Mouse (Mus musculus): Measurements from ENCODE around the gene Adra2c. TPM values are rescaled to one million over a fixed set of nuclear protein-coding genes. Genes with fewer than 3 reads are reported as not detected.

Adra2c gene
- polyA plus RNA-seq, 2 experiments, result not detected

DNA sequence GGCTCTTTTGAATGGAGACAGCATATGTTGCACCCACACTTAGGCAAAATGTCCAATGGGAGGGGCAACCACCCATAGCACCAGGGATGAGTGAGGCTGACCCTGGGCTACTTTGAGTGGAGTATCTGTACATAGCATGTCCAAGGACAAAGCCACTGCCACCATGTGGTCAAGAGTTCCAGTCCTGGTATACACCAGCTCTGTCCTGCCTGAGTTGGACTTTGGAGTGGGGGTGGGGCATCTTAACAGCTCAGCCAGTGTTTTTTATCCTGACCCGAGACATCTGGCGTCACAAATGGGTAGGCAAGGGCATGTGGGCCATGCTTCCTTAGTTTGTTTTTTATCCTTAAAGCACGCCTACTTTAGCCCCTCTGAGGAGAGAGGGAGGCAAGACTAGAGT is 36.5 kb downstream of the Adra2c start:
- ATAC-seq (ENCODE audit: insufficient read depth) (no peak), DNase-seq (ENCODE audit: low read depth in 3 of 3, low spot score in 3 of 3) (no peak)
- 31% methylated on average over 3 of the region's 3 CpGs for WGBS (ENCODE audit: insufficient replicate concordance)
- Histone ChIP-seq H3K4me2 (ENCODE audit: low read depth) (no peak overlapping the region), H3K9me3 (ENCODE audit: control insufficient read depth, low read length) (no peaks in the 10 kb centered on the region), H3K27me3 (ENCODE audit: control insufficient read depth, insufficient read depth, low read length) (peaks cover 9% of the 10 kb centered on the region), H3K4me3 (ENCODE audit: insufficient read depth in 1 of 2, low read depth in 2 of 2, low read length in 2 of 2) (no peak overlapping the region), H3K27ac (no peak overlapping the region), H3K36me3 (replicated peaks; ENCODE audit: control insufficient read depth, insufficient read depth, low read depth) (no peaks in the 10 kb centered on the region), H3K9ac (replicated peaks) (no peak overlapping the region), H3K4me1 (replicated peaks; ENCODE audit: control insufficient read depth in 2 of 2, insufficient read depth in 2 of 2, low read length in 1 of 2) (no peaks in the 10 kb centered on the region)
- TF ChIP-seq CTCF (IDR thresholded peaks at IDR 0.05; ENCODE audit: low read depth), result no peak
- no peak for TF ChIP-seq EP300 (IDR thresholded peaks at IDR 0.05; ENCODE audit: low read depth)

- Histone ChIP-seq H3K9ac (replicated peaks) (no peak overlapping the region), H3K4me2 (ENCODE audit: low read depth) (no peak overlapping the region), H3K27ac (no peak overlapping the region), H3K27me3 (ENCODE audit: control insufficient read depth, insufficient read depth, low read length) (peaks cover 9% of the 10 kb centered on the region), H3K4me3 (ENCODE audit: insufficient read depth in 1 of 2, low read depth in 2 of 2, low read length in 2 of 2) (no peak overlapping the region), H3K4me1 (replicated peaks; ENCODE audit: control insufficient read depth in 2 of 2, insufficient read depth in 2 of 2, low read length in 1 of 2) (no peaks in the 10 kb centered on the region), H3K36me3 (replicated peaks; ENCODE audit: control insufficient read depth, insufficient read depth, low read depth) (no peaks in the 10 kb centered on the region), H3K9me3 (ENCODE audit: control insufficient read depth, low read length) (no peaks in the 10 kb centered on the region)
- no peak for TF ChIP-seq CTCF (IDR thresholded peaks at IDR 0.05; ENCODE audit: low read depth)
- no peak for TF ChIP-seq EP300 (IDR thresholded peaks at IDR 0.05; ENCODE audit: low read depth)
- WGBS (ENCODE audit: insufficient replicate concordance), result 48% methylated on average over 3 of the region's 3 CpGs
- no peak for ATAC-seq (ENCODE audit: insufficient read depth)
- DNase-seq (ENCODE audit: low read depth in 3 of 3, low spot score in 3 of 3), result no peak
Measured at GRCm38 (mm10) chr5:35315204-35315603, 37.1 kb downstream of the Adra2c start.

GRCm38 (mm10) chr5:35320650-35321049 is 42.5 kb downstream of the Adra2c start:
- no peak for ATAC-seq (ENCODE audit: insufficient read depth)
- no peak for TF ChIP-seq CTCF (IDR thresholded peaks at IDR 0.05; ENCODE audit: low read depth)
- no peak for TF ChIP-seq EP300 (IDR thresholded peaks at IDR 0.05; ENCODE audit: low read depth)
- no peaks in the 10 kb centered on the region for H3K4me1 ChIP-seq (replicated peaks; ENCODE audit: control insufficient read depth in 2 of 2, insufficient read depth in 2 of 2, low read length in 1 of 2)
- no peak overlapping the region for H3K9ac ChIP-seq (replicated peaks)
- no peak overlapping the region for H3K4me2 ChIP-seq (ENCODE audit: low read depth)
- no peak overlapping the region for H3K27ac ChIP-seq
- H3K36me3 ChIP-seq (replicated peaks; ENCODE audit: control insufficient read depth, insufficient read depth, low read depth), result no peaks in the 10 kb centered on the region
- H3K27me3 ChIP-seq (ENCODE audit: control insufficient read depth, insufficient read depth, low read length), result no peaks in the 10 kb centered on the region
- no peaks in the 10 kb centered on the region for H3K9me3 ChIP-seq (ENCODE audit: control insufficient read depth, low read length)
- DNase-seq (ENCODE audit: low read depth in 3 of 3, low spot score in 3 of 3), result no peak
- 46% methylated on average over 2 of the region's 2 CpGs for WGBS (ENCODE audit: insufficient replicate concordance)
- H3K4me3 ChIP-seq (ENCODE audit: insufficient read depth in 1 of 2, low read depth in 2 of 2, low read length in 2 of 2), result no peak overlapping the region

DNA sequence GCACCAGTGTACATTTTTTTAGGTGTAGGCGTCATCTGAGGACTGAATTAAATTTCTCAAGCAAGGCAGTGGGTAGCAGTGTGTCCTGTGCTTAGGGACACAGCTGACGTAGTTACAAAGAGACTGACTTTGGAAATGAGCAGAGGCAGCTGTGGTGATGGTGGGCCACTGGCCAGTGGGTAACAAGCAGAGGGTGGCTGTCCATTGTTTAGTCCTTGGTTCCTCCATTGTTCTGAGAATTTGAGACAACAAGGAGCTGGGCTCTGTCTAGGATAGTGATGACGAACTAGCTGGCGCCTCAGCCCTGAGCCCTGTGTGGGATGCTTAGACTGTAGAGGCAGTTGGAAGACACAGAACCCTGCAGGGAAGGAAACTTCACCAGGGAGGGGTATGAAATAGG is 52.7 kb downstream of the Adra2c start:
- Histone ChIP-seq H3K4me3 (ENCODE audit: insufficient read depth in 1 of 2, low read depth in 2 of 2, low read length in 2 of 2) (no peak overlapping the region), H3K36me3 (replicated peaks; ENCODE audit: control insufficient read depth, insufficient read depth, low read depth) (no peaks in the 10 kb centered on the region), H3K9me3 (ENCODE audit: control insufficient read depth, low read length) (no peaks in the 10 kb centered on the region), H3K4me1 (replicated peaks; ENCODE audit: control insufficient read depth in 2 of 2, insufficient read depth in 2 of 2, low read length in 1 of 2) (no peaks in the 10 kb centered on the region), H3K4me2 (ENCODE audit: low read depth) (no peak overlapping the region), H3K27ac (no peak overlapping the region), H3K27me3 (ENCODE audit: control insufficient read depth, insufficient read depth, low read length) (no peaks in the 10 kb centered on the region), H3K9ac (replicated peaks) (no peak overlapping the region)
- ATAC-seq (ENCODE audit: insufficient read depth) (no peak), DNase-seq (ENCODE audit: low read depth in 3 of 3, low spot score in 3 of 3) (no peak)
- 58% methylated on average over 4 of the region's 4 CpGs for WGBS (ENCODE audit: insufficient replicate concordance)
- TF ChIP-seq EP300 (IDR thresholded peaks at IDR 0.05; ENCODE audit: low read depth), result no peak
- no peak for TF ChIP-seq CTCF (IDR thresholded peaks at IDR 0.05; ENCODE audit: low read depth)

Other genes starting within 250 kb of the Adra2c start
- 92.3 and 97.9 TPM in 2 replicates for gene Hgfac, start 236.8 kb upstream of the Adra2c start, polyA plus RNA-seq (2012; rRNA removed)
- gene Hgfac, start 236.8 kb upstream of the Adra2c start, polyA plus RNA-seq (2014; fragmentation: Nextera tagmentation; extraction: Ambion mirVana), result 52.8 and 60.0 TPM in 2 replicates
- gene Dok7, start 221.6 kb upstream of the Adra2c start, polyA plus RNA-seq (2012; rRNA removed), result 0.02 TPM in 2 replicates
- 0.04 TPM in 1 of 2 replicates, not detected in the other for gene Dok7, start 221.6 kb upstream of the Adra2c start, polyA plus RNA-seq (2014; fragmentation: Nextera tagmentation; extraction: Ambion mirVana)
- gene Lrpap1, start 172.6 kb upstream of the Adra2c start, polyA plus RNA-seq (2012; rRNA removed), result 17.7 and 22.7 TPM in 2 replicates
- 72.6 and 80.2 TPM in 2 replicates for gene Lrpap1, start 172.6 kb upstream of the Adra2c start, polyA plus RNA-seq (2014; fragmentation: Nextera tagmentation; extraction: Ambion mirVana)
- not detected in 2 replicates for gene Hmx1, start 110.8 kb downstream of the Adra2c start, polyA plus RNA-seq (2012; rRNA removed)
- gene Hmx1, start 110.8 kb downstream of the Adra2c start, polyA plus RNA-seq (2014; fragmentation: Nextera tagmentation; extraction: Ambion mirVana), result not detected in 2 replicates
- 0.58 and 0.89 TPM in 2 replicates for gene Cpz, start 247.4 kb downstream of the Adra2c start, polyA plus RNA-seq (2012; rRNA removed)
- 0.59 and 1.0 TPM in 2 replicates for gene Cpz, start 247.4 kb downstream of the Adra2c start, polyA plus RNA-seq (2014; fragmentation: Nextera tagmentation; extraction: Ambion mirVana)

All from liver, embryonic 14.5 days (tissue).